Mouse (Mus musculus) frontal cortex, postnatal 36 days (tissue): ENCODE data around the gene Tnfaip3.
A peak's percentile ranks its signal among the peaks of the same experiment; 100 is the strongest.

Source experiments
- DNase-seq, 2 experiments: peaks; one replicate each; pipeline ENCODE4 v3.0.0; 2022; ENCODE audit warnings: low spot score in 2 of 2

Gene Tnfaip3

DNA sequence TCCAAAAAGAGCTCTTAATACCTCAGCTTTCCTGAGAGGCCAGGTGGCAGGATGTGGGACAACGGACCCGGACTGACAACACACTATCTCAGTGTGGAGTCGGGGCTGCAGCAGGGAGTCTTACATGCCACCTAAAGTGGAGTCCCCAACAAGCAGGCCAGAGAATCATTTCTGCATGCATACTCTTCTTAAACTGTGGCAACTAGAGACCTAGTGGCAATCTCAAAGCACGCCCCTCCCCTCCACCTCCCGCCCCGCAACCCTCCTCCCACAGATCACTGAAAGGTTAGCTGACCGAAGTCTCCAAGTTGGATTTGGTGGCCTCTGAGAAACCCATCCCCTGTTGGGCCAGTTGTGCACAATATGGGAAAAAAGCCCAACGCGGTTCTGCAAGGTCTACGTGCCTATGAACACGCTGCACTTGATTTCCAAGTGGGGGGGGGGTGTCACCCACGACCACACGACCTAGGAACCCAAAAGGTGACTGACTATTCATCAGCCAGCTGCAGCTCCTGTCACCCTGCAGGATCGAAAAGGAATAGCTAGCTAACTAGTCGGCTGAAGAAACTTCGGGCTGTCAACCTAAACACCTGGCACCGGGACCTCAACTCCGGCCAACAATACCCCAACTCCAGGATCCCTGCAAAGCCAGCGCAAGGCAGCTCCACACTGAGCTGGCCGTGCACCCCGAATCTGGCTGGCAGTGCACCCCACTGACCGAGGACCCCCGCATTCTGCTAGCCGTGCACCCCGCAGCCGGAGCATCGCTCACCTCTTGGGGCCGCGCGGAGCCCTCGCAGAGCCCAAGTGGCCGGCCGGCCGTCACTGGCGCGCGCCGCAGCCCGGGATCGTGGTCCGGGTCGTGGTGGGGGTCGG, 838 bp downstream of the Tnfaip3 start:
- DNase-seq: peak; percentile 8 to 12

GRCm38 (mm10) chr10:19013351-19013750, 2.1 kb downstream of the Tnfaip3 start:
- no peak for DNase-seq

- no peak for DNase-seq
These were observed 2.8 kb downstream of the Tnfaip3 start for GRCm38 (mm10) chr10:19012616-19013015.

DNA sequence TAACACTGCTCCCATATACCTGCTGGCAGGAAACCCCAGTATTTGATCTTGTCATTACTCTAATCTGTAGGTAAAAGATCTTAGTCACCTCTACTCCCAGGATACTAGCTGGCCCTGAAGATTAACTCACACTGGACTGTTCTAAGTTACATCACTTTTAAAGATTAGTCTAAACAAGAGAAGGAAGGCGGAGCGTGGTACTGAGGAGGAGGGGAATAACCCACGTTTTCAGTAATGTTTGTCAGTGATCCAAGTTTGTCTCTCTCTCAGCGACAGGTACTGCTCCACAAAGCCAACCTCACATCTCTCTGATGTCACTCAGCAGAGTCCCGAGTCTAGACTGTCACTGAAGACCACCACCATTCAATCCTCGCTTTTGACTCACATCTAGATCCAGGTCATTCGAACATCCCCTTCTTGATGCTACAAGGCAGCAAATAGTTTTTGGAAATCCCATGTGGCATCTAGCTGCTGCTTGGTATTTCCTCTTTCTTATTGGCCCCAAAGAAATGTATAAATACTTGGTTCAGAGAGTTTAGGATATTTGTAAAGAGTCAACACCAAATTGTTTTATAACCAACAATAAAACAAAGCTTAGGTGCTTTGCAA, 3.5 kb downstream of the Tnfaip3 start:
- DNase-seq: no peak

DNA sequence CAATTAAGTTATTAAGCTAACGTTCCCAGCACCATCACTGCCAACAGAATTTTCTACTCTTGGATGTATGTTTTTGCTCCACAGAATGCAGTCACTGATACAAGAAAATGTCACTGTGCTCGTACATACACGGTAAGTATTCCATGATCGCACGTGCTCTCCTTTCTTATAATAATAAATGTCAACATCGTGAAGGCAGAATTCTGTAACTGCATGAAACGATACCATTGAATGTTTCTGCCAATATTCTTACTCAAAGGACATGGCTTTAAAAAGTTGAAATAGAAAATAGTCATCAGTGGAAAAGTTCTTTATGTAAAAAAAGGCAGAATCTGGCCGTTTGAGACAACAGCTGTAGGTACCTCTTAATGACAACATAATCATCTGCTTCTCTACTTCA, 5.0 kb downstream of the Tnfaip3 start:
- DNase-seq: no peak

- no peak for DNase-seq
These were observed 6.2 kb downstream of the Tnfaip3 start for GRCm38 (mm10) chr10:19009186-19009672.

GRCm38 (mm10) chr10:19008607-19008940, 6.9 kb downstream of the Tnfaip3 start:
- DNase-seq: no peak

DNA sequence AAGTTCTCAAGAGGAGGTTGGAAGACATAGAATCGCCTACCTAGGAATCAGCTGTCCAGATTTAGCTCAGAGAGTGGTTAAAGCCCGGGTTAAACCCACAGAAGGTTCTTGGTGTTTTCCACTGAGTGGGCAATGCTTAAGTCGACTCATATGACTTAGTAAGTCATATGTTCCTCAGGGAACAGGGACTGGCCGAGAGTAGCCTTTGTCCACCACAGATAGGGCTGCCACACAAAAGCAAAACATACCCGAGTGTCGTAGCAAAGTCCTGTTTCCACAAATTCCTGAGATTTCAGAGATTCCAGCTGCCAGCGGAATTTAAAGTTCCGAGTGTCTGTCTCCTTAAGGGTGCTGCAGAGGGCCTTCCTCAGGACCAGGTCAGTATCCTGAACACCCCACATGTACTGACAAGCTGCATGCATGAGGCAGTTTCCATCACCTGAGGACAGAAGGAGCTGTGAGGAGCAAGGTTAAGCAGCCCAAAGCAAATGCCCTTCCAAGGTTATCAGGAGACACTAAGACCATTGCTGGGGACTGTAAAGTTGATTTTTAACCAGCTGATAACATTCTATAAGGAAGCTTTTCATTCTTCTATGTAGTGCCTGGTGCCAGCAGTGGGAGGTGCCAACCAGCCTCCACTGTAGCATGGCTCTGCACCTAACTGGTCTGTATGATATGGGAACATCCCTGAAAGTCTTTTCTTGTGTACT, 7.4 kb downstream of the Tnfaip3 start:
- DNase-seq: no peak

DNA sequence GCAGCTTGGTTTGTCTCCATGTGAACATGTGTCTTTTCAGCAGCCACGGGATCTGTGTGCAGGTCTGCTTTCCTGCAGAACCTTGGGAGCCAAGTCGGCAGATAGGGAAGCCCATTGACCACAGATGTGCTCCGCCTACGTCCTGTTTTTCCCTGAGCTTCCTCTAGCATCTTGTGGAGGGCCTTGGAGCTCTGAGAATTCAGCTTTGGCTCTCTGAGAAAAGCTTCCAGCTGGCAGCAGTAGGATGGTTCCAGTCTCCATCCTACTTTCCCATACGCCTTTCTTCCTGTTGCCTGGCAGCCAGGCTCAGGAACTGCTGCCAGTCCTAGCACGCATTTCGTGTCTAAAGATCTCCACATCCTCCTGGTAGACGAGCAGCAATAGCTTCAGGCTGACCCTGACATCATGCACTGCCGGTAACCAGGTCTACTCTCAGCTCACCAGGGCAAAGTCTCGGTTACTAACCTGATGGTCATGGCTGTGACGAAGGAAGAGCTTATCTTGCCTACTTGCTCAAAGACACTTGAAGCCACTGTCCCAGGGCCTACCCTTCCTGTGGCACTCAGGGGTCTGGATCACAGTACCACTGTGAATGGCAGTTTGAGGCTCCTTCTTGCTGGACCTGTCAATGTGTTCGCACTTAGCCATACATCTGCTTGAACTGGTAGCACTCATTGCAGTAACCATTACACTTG, 13.2 kb downstream of the Tnfaip3 start:
- DNase-seq: peak; percentile 72 to 87

- no peak for DNase-seq
These were observed 16.0 kb downstream of the Tnfaip3 start for GRCm38 (mm10) chr10:18999427-18999826.

GRCm38 (mm10) chr10:18996331-18996730, 19.1 kb downstream of the Tnfaip3 start:
- DNase-seq: no peak

GRCm38 (mm10) chr10:18995465-18996261, 19.8 kb downstream of the Tnfaip3 start:
- no peak for DNase-seq

DNA sequence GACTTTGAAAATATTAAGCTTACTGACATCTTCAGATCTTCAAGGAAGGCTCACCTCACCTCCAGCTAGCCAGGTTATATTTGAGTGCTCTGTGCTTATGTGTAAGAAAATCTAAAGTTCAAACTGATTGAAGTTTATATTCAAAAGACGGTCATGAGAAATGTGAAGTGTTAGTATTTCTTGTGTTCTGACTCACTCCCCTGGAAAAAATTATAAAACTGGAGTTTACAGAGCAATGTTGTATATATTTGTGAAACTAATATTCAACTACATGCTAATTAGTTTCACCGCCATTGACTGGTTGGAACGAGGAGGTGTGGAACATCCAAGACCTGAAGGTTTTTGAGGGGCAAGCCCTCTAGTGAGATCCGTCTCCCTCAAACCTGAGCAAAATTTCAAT, 22.5 kb downstream of the Tnfaip3 start:
- DNase-seq: no peak

DNA sequence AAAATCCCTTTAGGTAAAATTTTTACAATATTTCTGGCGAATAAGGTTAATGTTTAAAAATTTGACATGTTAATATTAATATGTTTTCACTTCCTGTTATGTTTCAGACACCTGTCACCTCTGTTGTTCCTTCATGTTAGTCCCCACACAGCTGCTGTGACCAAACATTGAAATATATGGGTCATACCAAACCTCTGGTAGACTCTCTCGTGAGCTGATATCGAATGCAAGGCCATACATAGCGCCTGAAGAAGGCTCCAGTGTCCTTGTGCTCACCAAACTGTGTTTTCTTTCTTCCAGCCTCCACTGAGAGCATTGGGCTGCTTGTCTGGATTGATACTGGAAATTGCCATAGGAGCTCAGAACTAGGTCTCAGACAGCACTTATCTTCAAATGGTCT, 24.4 kb downstream of the Tnfaip3 start:
- no peak for DNase-seq

DNA sequence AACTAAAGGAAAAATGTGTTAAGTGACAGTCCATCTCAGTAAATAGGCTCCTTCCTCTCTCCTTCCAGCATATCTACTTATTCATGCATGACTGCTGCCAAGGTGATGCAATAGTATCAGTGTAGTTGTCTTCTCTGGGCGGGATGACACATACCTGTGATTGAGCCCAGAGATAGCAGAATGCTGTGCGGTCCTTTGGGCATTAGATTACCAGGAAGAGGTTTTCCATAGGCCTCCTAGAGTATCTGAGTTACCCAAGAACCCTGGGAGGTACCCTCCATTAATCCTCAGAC, 27.6 kb downstream of the Tnfaip3 start:
- DNase-seq: no peak

DNA sequence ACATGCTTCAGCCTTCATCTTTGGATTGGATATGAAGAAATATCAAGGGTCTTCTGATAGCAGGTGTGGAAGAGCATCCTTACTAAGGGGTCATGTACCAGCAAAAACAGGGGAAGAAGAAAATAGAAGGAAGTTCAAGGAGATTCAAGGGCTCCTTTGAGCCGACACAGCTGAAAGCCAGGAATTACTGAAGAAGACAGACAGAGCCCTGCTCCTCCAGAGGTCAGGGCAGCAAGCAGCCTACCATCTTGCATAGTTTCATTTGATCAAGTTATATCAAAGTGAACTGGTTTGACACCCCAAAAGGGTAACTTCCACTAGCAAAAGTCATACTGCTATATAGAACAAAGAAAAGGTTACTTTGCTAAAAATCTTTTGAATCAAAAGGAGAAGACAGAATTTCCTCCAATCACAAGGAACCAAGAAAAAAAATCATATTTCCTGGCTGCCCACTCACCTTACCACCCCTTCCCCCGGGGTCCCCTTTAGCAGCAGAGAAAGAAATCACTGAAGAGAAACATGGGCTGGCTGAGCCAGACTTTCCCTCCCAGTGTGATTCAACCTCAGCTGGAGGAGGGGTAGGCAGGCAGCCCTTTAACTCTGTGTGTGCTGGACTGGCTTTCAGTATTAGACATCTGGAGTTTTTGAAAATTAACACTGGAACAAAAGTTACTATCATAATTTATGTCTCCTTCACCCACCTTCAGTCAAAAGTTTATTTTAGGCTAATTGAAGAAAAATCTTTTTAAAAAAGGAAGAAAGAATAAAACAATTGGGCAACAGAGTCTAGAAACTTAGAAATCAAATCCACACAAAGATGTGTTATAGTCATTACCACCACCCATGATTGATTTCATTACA, 28.2 kb downstream of the Tnfaip3 start:
- no peak for DNase-seq

DNA sequence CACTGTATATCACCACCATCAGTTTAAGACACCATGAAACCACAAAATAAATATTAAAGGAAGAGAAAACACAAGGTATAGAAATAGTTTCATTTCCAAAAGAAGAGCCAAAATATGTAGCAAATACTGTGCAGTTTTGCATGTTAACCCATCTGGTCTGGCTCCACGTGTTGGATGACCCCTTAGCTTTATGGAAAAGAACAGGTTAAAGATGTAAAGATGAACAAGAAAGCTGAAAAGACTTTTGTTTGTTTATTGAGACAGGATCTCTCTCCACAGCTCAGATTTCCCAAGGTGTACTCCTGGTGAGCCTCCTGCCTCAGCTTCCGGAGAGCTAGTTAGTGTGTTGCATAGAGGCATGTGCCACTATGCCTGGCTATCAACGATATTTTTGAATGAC, 29.9 kb downstream of the Tnfaip3 start:
- DNase-seq: no peak

- DNase-seq: no peak
These were observed 31.9 kb downstream of the Tnfaip3 start for GRCm38 (mm10) chr10:18983514-18983913.

DNA sequence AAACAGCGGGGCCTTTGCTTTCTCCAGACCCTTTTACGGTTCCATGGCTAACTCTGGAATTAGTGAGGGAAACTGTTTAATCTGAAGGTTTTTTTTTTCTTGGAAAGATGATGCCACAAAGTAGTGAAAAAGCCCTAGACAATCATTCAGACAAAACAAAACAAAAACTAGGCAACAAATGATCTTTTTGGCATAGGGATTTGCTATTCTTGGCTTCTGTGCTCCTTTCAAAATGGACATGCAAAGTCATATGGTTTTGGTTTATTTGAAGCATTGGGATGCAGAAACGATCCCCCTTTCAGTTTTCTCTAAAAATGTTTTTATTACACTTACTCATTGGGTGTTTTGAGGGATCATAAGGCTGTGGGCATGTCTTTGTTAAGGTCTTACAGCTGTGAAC, 41.0 kb downstream of the Tnfaip3 start:
- DNase-seq: no peak

GRCm38 (mm10) chr10:18966893-18967292, 48.6 kb downstream of the Tnfaip3 start:
- DNase-seq: no peak

- no peak for DNase-seq
These were observed 49.9 kb downstream of the Tnfaip3 start for GRCm38 (mm10) chr10:18965601-18966000.
